Mouse (Mus musculus) hindbrain, embryonic 16.5 days (tissue): ENCODE measurements around the gene Fam71a. TPM values are rescaled to one million over a fixed set of nuclear protein-coding genes. Genes with fewer than 3 reads are reported as not detected.
"Not testable (repeated sequence)": the region's sequence is repeated elsewhere in the genome, so short reads cannot be mapped to it uniquely, and the experiment has no call there.

Source experiments
- ATAC-seq: fragments of 200-750 bp; cut with Nextera tagmentation; 2 replicates; pipeline ENCODE4 v1.8.0; 2017; ENCODE audit warnings: moderate TSS enrichment, moderate library complexity
- H3K27ac ChIP-seq: fragments of 300-500 bp; sonication (generic); 2 replicates; pipeline ENCODE4 v1.5.1; 2014; ENCODE audit warnings: low read depth, mild to moderate bottlenecking, control low read depth, low read length, moderate library complexity
- H3K27me3 ChIP-seq: fragments of 300-500 bp; sonication (generic); replicated peaks from 2 replicates; pipeline ENCODE4 v1.6.1; 2014; ENCODE audit warnings: low read length; ENCODE audit not compliant: control insufficient read depth, insufficient read depth
- H3K36me3 ChIP-seq: fragments of 300-500 bp; sonication (generic); 2 replicates; pipeline ENCODE4 v1.6.1; 2014; ENCODE audit warnings: mild to moderate bottlenecking, low read length, moderate library complexity, mixed read lengths; ENCODE audit not compliant: control insufficient read depth, insufficient read depth
- H3K4me1 ChIP-seq: fragments of 300-500 bp; sonication (generic); 2 replicates; pipeline ENCODE4 v1.6.1; 2014; ENCODE audit warnings: low read depth, low read length; ENCODE audit not compliant: control insufficient read depth, insufficient read depth
- H3K4me2 ChIP-seq: fragments of 300-500 bp; sonication (generic); 2 replicates; pipeline ENCODE4 v1.6.1; 2014; ENCODE audit warnings: mild to moderate bottlenecking, low read length, control low read depth, moderate library complexity
- H3K4me3 ChIP-seq: fragments of 300-500 bp; sonication (generic); 2 replicates; pipeline ENCODE4 v1.5.1; 2014; ENCODE audit warnings: mild to moderate bottlenecking, low read length, control low read depth, moderate library complexity
- H3K9ac ChIP-seq: fragments of 300-500 bp; sonication (generic); 2 replicates; pipeline ENCODE4 v1.6.1; 2014; ENCODE audit warnings: low read depth, mild to moderate bottlenecking, control low read depth, low read length, moderate library complexity
- H3K9me3 ChIP-seq: fragments of 300-500 bp; sonication (generic); 2 replicates; pipeline ENCODE4 v1.6.1; 2014; ENCODE audit warnings: mild to moderate bottlenecking, low read length, moderate library complexity; ENCODE audit not compliant: control insufficient read depth
- WGBS: fragments of 180-500 bp; shearing (Covaris S2); extraction: QIAGEN DNeasy Blood & Tissue Kit; methylation state at CpG from one replicate; pipeline ENCODE4 v1.1.7; 2014; 5-methylcytosine and 5-hydroxymethylcytosine counted together
- polyA plus RNA-seq: library from polyadenylated mRNA; unstranded; fragments of >200 nt; fragmentation: Nextera tagmentation; extraction: Ambion mirVana; gene quantifications from 2 replicates; pipeline ENCODE4 v1.2.1, GENCODE M21; 2015

Fam71a gene
- polyA plus RNA-seq, 1 experiment from 2014 or later: not detected

DNA sequence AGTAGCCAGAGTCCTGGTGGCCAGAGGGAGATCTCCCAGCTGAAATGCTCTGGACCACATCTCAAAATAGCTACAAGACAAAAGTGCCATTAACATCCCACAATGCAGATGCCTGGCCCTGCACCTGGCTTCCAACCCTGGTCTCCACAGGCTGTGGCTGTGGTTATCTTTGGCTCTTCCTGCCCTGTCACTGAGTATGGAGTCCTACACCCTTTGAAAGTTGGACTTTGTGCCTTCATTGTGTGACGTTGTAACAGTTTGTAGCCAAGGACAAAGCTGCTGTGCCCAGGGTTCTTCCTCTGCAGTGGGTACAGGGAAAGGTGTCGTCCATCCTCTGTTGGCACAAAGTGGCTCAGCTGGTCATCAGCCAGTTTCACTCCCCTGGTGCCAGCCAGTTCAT is 5.8 kb upstream of the Fam71a start:
- Histone ChIP-seq H3K9ac (no peak overlapping the region), H3K27ac (no peak overlapping the region), H3K36me3 (no peaks in the 10 kb centered on the region), H3K27me3 (no peaks in the 10 kb centered on the region), H3K9me3 (no peaks in the 10 kb centered on the region), H3K4me1 (no peaks in the 10 kb centered on the region; the same call in 1 of the 2 replicates), H3K4me3 (no peak overlapping the region), H3K4me2 (no peak overlapping the region)
- ATAC-seq: no peak
- 88% methylated on average over 2 of the region's 2 CpGs for WGBS

DNA sequence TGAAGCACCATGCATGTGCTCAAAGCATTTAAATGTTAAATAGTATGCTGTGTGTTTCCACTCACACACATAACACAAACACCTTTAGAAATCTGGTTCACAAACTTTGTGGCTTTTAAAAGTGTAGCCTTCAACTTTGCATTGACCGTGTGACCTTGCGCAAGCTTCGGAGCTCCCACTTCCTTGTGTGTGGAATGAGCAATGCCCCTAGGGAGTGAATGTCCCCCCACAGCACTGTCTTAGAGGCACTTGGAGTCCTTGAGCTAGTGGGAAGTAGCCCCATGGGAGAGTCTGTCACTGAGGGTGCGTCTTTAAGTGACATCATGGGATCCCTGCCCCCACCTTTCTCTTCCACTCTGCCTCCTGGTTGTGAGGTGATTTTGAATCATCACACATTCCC is 1.6 kb upstream of the Fam71a start:
- Histone ChIP-seq H3K27ac (no peak overlapping the region), H3K9me3 (no peaks in the 10 kb centered on the region), H3K4me1 (no peaks in the 10 kb centered on the region; the same call in 1 of the 2 replicates), H3K27me3 (no peaks in the 10 kb centered on the region), H3K4me3 (no peak overlapping the region), H3K4me2 (no peak overlapping the region), H3K9ac (no peak overlapping the region), H3K36me3 (no peaks in the 10 kb centered on the region)
- no peak for ATAC-seq
- WGBS: 81% methylated on average over 4 of the region's 4 CpGs

DNA sequence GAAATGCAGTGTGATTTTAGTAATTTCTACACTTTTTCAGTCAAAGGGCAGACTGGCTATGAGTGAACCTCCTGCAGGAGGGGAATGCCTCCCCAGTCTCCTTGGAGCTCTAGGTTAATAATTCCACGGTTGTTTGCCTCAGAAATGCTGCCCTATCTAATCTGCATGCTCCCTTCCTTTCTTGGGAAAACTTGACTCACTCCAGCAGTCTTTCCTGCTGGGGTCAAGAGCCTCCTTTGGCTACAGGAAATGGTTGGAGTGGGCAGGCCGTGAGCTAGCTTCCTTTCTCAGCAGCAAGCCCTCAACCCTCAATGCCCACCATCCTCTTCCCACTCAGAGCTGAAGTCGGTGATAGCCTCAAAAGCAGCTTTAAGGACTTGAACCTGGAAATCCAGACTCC is 10.3 kb downstream of the Fam71a start:
- Histone ChIP-seq H3K9me3 (peaks cover 3% of the 10 kb centered on the region), H3K9ac (no peak overlapping the region), H3K27ac (no peak overlapping the region), H3K4me1 (no peaks in the 10 kb centered on the region), H3K36me3 (no peaks in the 10 kb centered on the region), H3K4me3 (no peak overlapping the region), H3K27me3 (no peaks in the 10 kb centered on the region), H3K4me2 (no peak overlapping the region)
- ATAC-seq: no peak
- WGBS: 75% methylated on average over 3 of the region's 3 CpGs

DNA sequence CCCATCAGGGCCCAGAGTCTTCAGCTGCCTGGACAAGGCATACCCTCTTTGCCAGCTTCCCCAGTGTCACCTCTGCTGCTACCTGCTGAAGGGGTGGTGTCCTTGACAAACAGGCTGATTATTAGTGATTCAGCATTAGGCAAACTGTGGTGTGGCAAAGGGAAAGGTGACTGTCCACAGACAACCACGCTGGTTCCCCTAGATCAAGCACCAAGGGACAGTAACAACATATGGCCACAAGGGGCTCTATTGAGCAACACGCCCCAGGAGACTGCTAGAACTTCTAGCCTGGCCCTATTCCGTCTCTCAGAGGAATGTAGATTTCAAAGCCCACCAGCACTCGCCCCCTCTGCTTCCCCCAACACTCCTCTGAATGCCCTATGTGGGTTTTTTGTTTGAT is 11.6 kb downstream of the Fam71a start:
- H3K9ac ChIP-seq: no peak overlapping the region
- H3K4me3 ChIP-seq: no peak overlapping the region
- no peak for ATAC-seq
- peaks cover 3% of the 10 kb centered on the region; the same call in 1 of the 2 replicates for H3K9me3 ChIP-seq
- no peaks in the 10 kb centered on the region for H3K4me1 ChIP-seq
- H3K4me2 ChIP-seq: no peak overlapping the region
- 19% methylated on average over 4 of the region's 4 CpGs for WGBS
- no peaks in the 10 kb centered on the region for H3K36me3 ChIP-seq
- no peaks in the 10 kb centered on the region for H3K27me3 ChIP-seq
- H3K27ac ChIP-seq: no peak overlapping the region

DNA sequence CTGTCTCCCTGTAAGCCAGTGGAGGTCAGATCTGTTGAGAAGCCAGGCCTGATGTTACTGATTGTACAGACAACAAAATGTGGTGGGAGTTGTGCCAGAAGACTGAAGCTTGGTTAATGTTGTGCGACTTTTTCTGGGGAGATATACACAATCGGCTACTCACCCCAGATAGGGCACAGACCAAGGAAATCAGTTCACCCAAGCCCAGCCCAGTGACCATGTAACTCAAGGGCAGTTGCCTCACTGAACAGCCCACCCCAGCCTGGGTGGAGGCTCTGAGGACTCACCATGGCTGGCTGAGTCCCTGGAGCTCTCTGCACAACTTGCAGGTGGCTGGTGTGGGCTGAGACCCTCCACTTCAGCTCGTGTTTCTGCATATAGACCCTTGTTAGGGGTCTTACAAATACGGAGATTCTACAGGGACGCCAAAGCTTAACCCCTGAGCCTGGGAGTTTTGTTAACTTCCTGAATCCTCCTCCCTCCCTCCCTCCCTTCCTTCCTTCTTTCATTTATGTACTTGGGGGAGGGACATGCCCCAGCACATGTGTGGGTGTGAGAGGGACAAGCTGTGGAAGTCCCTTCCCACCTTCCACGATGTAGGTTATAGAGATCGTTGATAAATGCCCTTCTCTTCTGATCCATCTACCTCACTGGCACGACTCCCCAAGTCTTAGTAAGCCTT is 13.6 kb downstream of the Fam71a start:
- H3K27ac ChIP-seq: no peak overlapping the region
- no peaks in the 10 kb centered on the region for H3K36me3 ChIP-seq
- ATAC-seq: no peak
- H3K4me2 ChIP-seq: no peak overlapping the region
- 80% methylated on average over 8 of the region's 8 CpGs for WGBS
- no peak overlapping the region for H3K9ac ChIP-seq
- H3K27me3 ChIP-seq: no peaks in the 10 kb centered on the region
- H3K4me3 ChIP-seq: no peak overlapping the region
- no peaks in the 10 kb centered on the region for H3K9me3 ChIP-seq
- no peaks in the 10 kb centered on the region for H3K4me1 ChIP-seq

DNA sequence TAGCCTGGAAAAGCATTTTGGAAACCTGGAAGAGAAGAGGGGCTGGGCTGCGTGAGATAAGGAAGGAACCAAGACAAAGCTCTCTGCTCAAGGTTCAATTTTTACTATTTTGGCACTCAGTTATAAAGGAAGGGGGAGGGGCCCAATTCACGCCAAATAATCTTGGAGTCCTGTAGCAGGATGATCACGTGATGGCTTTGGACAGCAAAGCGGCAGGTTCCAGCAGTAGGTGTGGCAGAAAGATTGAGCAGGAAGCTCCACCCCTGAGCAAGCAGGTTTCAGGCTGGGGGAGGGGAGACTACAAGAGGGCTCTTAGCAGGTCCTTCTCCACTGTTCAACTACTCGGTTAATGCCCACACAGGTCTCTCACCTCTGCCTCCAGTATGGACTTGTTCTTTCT is 15.1 kb downstream of the Fam71a start:
- not testable (repeated sequence) for H3K27ac ChIP-seq, H3K4me3 ChIP-seq, ATAC-seq, H3K27me3 ChIP-seq, H3K4me1 ChIP-seq, H3K4me2 ChIP-seq, H3K9me3 ChIP-seq, H3K9ac ChIP-seq, H3K36me3 ChIP-seq
- 87% methylated on average over 5 of the region's 5 CpGs for whole genome bisulfite sequencing

DNA sequence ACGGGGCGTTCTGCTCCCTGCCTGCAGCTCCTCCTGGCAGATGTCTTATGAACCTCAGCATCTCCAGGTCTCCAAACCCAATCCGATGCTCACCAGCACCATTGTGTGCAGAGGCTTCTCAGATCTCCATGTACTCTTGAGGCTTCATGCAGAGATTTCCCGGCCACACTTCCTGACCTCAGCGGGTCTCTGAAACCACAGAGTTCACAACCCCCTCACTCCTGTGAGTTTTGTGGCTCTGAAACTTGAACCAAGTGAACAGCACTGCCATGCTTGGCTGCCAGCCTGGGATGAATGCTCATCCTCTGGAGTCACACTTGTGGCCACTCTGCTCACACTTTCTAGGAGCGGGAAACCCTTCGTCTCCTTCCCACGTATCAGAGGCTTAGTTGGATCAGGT is 23.6 kb downstream of the Fam71a start:
- no peak overlapping the region for H3K4me3 ChIP-seq
- no peak overlapping the region for H3K4me2 ChIP-seq
- no peak overlapping the region for H3K27ac ChIP-seq
- no peaks in the 10 kb centered on the region for H3K27me3 ChIP-seq
- 86% methylated on average over 8 of the region's 8 CpGs for WGBS
- H3K4me1 ChIP-seq: no peaks in the 10 kb centered on the region
- H3K36me3 ChIP-seq: no peaks in the 10 kb centered on the region
- H3K9ac ChIP-seq: no peak overlapping the region
- H3K9me3 ChIP-seq: peaks cover 3% of the 10 kb centered on the region; the same call in 1 of the 2 replicates
- ATAC-seq: no peak

DNA sequence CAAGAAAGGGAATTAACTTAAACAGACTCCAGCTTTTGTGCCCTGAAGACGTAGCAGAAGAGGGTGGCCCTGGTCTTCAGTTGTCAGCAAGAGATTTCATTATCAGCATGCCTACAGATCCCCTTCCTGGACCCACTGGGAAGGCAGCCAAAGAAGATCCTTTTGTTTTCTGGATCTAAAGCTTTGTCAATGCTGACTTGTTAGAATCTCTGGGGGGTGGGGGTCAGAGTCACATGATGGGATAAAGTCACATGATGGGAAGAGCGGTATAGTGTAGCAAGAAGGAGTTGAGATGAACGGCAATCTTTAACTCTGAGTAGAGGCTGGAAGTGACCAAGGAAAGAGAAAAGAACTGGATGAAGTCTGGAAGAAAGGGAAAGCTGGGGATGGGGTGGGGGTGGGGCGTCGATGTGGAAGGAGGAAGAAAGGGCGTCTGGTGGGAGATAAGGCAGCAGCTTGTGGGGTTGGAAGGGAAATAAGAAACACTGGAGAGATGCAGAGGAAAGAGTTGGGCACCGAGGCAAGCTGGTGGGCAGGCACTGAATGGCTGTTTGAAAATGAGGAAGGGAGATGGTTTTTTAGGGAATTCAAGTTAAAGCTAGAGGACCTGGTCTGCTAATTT is 25.6 kb downstream of the Fam71a start:
- WGBS: 70% methylated on average over 7 of the region's 7 CpGs

DNA sequence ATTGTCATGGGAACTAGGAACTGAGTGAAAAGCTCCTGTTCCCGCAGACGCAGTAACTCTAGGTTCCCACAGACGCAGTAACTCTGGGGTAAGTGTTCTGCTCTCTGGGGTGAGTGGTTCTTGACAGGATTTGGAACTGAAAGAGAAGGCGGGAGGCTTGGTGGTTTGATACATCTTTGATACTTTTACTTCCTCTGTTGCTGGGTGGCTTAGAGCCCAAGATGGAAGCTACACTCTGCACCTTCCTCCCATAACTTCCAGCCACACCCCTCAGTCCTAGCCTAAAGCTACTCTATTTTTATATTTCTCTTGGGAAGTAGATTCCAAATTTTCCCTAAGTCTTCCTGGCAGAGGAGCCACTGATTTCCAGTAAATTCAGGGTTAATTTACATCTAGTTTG is 26.2 kb downstream of the Fam71a start:
- Histone ChIP-seq H3K27ac (no peak overlapping the region), H3K9ac (no peak overlapping the region), H3K4me2 (no peak overlapping the region), H3K4me1 (no peaks in the 10 kb centered on the region), H3K36me3 (no peaks in the 10 kb centered on the region), H3K27me3 (no peaks in the 10 kb centered on the region), H3K4me3 (no peak overlapping the region), H3K9me3 (peaks cover 3% of the 10 kb centered on the region; the same call in 1 of the 2 replicates)
- 90% methylated on average over 4 of the region's 4 CpGs for WGBS
- no peak for ATAC-seq

More for the DNA sequence above, 25.6 kb downstream of the Fam71a start:
- no peaks in the 10 kb centered on the region for H3K27me3 ChIP-seq
- no peaks in the 10 kb centered on the region for H3K36me3 ChIP-seq
- no peak overlapping the region for H3K9ac ChIP-seq
- peaks cover 3% of the 10 kb centered on the region; the same call in 1 of the 2 replicates for H3K9me3 ChIP-seq
- no peak overlapping the region for H3K4me3 ChIP-seq
- H3K27ac ChIP-seq: no peak overlapping the region
- ATAC-seq: no peak
- H3K4me2 ChIP-seq: no peak overlapping the region
- H3K4me1 ChIP-seq: no peaks in the 10 kb centered on the region
